Mouse (Mus musculus) liver, embryonic 14.5 days (tissue): Measurements from ENCODE around the gene Rab28.

Experiments used
- CTCF ChIP-seq: IDR thresholded peaks from 2 replicates; pipeline ENCODE4 v1.5.1; 2016; ENCODE audit warnings: antibody characterized with exemption, low read depth, control low read depth
- EP300 ChIP-seq: IDR thresholded peaks from 2 replicates; pipeline ENCODE4 v1.6.1; 2016; ENCODE audit warnings: antibody characterized with exemption, low read depth

GRCm38 (mm10) chr5:41625544-41625943 lies 82.4 kb downstream of the Rab28 start:
- TF ChIP-seq CTCF: no peak
- TF ChIP-seq EP300: no peak
